Mouse (Mus musculus): ENCODE data around the gene Spen. TPM values are rescaled to one million over a fixed set of nuclear protein-coding genes. Genes with fewer than 3 reads are reported as not detected.
"Not testable (repeated sequence)": the region's sequence is repeated elsewhere in the genome, so short reads cannot be mapped to it uniquely, and the experiment has no call there.

Spen gene
- total RNA-seq, 2 experiments from 2014 or later, result 18.6 to 19.9 TPM

DNA sequence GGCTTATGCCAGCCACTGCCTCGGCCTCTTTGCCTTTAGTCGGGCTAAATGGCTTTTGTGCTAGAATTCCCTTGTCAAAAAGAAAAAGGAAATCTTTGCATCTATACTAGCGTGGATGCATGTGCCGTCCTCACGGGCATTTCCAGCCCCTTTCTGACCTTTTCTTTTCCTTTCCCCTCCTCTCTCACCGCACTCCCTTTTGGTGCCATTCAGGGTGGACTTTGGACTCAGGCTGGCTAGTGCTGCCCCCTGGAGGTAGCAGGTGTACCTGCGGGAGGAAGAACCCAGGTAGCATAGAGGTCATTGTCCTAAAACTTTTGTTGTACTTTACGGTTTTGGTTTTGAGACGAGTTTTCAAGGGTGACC lies 21.5 kb upstream of the Spen start:
- peak; percentile 67 for DNase-seq

DNA sequence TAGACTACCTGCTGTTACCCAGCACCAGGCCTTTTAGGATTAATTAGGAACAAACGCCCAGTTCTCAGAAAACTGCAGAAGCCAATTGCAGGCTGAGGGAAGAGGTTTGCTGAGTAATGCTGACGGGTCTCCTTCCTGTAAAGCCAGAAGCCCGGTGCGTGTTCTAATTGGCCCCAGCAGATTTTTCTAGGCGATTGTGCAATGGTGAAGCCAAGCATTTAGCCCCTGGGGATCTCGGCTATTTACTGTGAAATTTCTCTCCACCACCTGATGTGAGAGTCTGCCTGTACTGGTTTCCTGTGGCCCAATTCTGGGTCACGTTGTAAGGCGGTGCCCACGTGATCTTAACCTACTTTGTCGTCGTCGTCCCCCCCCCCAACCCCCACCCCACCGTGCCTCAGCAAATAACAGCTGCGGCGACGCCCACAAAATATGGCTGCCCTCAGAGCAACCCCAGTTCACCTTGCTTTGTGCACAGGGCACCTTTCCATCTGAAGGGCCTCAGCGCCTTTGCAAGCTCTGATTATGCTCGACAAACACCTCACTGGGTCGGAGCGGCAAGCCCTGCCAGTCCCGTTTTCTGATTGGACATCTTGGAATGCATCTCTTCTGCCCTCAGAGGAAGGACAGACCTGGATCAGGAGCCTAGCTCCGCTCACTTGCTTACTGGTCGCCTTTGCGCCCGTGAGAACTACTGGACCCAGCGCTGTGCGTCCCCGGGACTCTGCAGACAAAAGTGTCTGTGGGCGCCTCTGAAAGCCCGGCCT lies 20.9 kb upstream of the Spen start:
- DNase-seq, result peak; percentile 80

DNA sequence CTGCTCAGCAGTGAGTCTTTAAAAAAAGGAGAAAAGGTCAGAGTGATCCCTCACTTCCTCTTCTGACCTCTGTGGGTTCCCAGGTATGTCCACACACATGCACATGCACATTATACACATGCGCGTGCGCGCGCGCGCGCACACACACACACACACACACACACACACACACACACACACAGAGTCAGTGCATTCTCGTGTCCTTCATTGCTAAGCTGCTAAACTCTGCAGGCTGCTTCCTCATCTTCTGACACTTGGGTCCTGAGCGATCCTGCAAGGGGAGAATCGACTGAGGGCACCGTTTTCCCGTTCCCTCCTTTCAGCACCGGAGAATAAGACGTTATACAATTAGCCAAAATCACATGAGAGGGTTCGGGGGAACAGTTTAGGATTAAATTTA lies 20.3 kb upstream of the Spen start:
- no peak for DNase-seq

DNA sequence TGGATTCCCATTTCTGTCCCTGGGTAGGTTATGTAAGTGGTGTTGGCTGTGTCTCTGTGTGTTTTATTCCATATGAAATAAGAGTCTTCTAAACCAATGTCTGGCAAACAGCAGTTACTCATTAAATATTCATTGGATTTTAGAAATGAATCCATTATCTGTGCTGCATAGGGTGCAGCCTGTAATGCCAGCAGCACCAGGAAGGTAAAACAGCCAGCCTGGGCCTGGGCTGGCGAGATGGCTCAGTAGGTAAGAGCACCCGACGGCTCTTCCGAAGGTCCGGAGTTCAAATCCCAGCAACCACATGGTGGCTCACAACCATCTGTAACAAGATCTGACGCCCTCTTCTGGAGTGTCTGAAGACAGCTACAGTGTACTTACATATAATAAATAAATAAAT lies 17.8 kb upstream of the Spen start:
- not testable (repeated sequence) for DNase-seq

DNA sequence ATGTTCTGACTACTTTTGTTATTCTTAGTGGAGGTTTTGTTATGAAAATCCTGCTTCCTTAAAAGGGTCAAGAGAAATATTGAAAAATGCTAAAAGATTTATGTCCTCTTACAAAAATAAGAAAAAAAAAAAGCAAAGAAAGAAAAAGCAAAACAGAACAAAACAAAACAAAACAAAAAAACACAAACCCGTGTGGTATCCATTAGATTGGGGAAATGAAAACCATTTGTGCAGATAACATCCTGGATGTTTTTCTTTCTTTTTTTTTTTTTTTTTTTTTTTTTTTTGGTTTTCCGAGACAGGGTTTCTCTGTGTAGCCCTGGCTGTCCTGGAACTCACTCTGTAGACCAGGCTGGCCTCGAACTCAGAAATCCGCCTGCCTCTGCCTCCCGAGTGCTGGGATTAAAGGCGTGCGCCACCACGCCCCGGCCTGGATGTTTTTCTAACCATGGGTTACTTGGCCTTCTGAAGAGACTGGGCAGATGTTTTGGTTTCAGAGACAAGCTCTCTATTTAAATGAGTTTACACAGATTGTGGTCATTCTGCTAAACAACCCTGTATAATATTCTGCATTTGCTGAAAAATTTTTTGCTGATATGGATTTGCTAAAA lies 16.0 kb upstream of the Spen start:
- DNase-seq, result not testable (repeated sequence)

DNA sequence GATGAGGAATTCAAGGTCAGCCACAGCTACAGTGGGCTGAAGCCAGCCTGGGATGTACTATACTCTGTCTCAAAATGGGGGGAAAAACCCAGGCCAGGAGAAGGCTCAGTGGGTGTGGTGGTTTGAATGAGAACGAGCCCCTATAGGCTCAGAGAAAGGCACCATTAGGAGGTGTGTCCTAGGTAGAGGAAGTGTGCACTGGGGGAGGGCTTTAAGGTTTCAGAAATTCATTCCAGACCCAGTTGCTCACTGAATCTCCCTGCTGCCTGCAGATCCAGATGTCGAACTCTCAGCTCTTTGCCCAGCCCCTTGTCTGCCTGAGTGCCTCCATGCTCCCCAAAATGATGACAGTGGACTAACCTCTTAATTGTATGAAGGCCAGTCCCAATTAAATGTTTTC lies 14.1 kb upstream of the Spen start:
- DNase-seq, result no peak

DNA sequence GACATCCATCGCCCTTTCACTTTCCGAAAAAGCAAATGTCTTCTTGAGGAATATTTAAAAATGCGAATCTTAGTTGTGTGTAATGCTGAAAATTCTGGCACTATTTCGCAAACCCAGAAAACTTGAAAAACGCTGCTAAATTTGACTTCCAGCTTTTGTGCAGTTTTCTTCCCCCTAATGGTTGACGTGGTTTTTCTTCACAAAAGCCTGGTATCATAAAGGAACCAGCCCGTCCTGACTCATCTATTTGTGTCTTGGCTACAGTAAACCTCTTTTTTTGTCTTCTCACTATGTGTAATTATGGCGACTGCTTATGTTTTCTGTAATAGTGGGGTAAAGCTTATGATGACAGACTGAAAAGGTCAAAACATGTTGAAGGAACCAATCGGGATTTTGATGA lies 8.9 kb upstream of the Spen start:
- no peak for DNase-seq

DNA sequence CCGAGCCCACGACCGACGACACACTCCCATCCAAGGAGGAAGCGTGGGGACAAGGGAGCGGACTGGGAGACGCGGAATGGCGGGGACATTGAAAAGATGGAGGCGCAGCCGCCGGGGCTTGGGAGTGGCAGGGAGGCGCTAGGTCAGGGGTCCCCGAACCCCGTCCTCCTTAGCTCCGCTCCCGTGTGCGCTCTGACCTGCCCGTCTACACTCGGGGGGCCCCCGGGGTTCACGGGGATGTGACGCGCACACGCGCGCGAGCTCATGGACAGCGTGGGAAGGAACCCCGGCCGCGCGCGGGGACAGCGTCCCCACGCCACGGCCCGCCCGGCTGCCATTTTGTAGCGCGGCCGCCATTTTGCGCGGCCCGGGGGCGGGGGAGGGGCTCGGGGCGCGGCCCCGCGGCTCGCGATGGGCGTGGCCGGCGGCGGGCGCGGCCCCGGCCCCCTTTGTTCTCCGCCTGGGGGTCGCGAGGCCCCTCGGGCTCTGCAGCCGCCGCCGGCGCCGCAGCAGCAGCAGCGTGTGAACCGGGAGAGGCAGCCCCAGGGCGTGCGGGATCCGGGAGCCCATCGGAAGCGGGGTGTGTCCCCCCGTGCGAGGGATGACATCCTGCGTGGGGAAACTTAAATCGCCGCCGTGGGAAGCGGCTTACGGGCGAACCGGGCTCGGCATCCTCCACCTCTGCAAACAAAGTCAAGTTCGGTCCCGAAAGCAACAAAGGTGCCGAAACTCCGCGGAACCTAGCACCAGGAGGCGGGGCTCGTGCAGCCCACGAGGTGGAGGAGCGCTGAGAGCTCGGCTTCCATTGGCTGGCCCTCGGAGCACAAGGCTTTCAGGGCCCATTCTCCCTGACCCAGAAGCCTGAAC lies 8.2 kb upstream of the Spen start:
- peak; percentile 87 for DNase-seq

DNA sequence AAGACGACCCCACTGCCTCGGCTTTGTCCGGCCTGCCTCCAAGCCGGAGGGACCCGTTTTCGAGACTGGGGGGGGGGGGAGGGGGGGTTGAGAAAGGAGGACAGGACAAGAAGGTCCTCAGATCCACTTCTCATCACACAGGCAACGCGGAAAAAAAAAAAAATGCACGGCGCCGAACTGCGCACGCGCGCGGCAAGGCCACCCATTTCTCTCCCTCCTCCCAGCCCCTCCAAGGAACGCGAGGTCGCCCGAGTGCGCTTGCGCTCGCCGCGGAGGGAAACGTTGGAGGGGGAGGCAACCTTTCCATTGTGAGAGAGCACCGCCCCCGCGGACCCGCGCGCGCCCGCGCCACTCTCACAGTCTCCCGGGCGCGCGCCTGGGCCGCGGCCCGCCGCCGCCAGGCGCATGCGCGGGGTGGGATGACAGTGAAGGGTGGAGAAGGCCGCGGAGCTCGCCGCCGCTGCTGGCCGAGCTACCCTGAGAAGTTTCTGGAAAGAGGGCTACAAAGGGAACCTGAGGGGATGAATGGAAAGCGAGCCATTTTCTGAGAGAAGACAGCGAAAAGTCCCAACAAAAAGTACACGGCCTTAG lies 7.4 kb upstream of the Spen start:
- peak; percentile 99 for DNase-seq

DNA sequence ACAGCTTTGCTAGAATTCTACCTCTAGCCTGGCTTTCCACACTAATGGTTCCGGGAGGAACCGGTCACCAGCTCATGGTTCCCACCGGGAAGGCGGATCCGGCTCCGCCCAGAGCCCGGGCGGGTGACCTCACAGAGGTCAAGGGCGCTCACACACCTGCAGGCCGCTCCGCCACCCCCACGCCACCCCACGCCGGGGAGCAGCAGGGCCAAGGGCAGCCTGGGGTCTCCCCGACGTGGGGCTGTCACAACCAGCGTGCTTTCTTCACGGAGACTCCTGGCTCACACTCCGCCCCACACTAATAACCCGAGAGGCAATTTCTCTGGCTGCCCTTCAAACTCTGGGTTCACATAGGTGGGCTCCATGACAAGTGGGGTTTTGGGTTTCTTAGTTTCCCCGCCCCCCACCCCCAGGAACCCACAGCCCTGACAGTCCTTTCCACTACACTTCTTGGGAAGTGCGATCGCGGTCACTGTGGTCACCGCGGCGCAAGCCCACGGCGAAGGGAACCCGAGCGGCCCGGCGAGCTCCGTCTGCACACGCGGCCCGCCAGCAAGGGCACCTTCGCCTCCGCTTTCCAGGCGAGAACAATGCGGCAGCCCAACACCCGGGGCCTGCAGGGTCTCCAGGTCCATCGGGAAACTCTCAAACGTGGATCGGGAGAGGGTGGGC lies 6.8 kb upstream of the Spen start:
- DNase-seq, result peak; percentile 81

DNA sequence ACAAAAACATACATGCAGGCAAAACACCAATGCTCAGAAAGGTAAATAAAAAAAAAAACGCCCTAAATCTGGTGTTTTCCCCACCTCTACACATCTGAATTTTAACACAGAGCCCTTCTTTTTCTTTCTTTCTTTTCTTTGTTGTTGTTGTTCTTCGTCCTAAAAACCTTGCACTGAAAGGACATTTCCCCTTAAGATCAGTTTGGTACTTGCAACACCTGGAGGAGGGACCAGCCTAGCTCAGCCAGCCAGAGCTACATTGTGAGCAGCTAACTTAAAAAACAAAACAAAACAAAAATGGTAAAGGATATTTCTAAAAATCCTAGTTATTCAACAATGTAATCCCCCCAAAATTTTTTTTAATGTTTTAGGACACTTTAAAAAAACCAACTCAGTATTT lies 6.1 kb upstream of the Spen start:
- no peak for DNase-seq

DNA sequence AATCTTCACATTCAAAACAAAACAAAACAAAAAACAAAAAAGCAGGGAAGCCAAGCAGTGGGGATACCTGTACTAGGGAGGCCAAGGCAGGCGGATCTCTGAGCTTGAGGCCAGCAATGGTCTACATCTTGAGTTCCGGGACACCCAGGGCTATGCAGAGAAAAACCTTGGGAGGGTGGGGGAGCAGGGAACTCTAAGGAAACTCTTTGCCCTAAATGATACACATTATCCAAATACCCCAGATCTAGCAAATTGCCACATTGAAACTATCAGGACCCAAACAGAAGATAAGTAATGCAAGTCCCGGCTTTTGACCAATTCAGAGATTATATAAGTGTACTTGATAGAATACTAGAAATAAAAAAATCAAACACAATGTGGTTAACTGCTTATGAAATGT lies 5.2 kb upstream of the Spen start:
- no peak for DNase-seq

DNA sequence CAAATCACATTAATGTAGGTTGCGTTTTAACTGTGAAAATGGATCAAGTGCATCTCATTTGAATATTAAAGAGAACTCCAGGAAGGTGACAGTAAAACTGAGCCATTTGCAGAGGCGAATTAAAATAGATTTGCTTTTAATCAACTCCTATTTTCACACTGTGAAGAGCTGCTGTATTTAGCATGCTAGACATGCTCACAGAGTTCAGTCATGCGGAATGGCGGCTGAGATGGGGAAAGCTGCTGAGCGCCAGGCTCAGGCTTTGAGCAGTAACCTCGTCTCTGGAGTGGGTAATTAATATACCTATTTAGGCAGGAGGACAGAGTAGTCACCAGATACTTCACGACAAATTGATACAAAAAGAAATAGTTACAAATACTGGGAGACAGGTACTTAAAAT lies 3.5 kb upstream of the Spen start:
- no peak for DNase-seq

DNA sequence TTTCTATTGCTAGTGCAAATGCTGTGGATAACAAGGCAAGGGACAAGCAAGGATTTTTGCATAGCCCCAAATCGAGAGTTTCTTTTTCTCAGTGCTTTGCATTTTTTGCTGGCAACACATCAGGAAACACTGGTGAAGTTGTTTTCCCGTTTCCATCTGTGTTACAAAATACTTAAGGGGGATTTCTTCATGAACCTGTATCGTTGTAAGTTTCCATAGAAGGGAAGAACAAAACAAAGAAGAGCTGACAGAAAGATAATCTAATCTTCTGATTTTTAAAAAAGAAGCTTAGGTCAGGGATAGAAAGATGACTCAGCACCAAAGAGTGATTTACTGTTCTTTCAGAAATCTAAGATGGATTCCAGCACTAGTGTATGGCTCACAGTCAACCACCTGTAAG lies 2.4 kb upstream of the Spen start:
- no peak for DNase-seq

DNA sequence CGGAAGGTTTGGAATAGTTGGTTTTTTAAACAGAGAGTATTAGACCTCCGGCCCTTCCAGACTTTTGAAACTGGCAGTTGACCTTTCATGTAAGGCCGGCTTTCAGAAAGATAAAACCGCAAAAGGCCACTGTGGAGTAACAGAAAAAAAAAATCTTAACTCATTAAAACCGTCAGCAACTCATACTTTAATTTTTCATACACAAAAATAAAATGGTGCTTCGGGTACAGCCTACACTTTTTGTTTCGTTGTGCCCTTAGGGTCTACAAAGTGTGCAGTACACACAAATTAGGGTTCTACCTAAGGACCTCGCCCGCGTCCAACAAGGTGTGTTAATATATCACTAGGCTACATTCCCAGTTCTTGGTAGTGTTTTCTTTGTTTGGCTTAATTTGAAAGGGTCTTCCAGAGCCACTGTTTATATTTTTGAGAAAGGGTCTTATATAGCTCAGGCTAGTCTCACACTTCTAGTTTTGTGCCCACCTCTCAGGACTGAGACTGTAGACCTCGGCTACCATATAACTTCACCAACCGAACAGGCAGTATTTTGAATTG lies 893 bp upstream of the Spen start:
- DNase-seq, result no peak

DNA sequence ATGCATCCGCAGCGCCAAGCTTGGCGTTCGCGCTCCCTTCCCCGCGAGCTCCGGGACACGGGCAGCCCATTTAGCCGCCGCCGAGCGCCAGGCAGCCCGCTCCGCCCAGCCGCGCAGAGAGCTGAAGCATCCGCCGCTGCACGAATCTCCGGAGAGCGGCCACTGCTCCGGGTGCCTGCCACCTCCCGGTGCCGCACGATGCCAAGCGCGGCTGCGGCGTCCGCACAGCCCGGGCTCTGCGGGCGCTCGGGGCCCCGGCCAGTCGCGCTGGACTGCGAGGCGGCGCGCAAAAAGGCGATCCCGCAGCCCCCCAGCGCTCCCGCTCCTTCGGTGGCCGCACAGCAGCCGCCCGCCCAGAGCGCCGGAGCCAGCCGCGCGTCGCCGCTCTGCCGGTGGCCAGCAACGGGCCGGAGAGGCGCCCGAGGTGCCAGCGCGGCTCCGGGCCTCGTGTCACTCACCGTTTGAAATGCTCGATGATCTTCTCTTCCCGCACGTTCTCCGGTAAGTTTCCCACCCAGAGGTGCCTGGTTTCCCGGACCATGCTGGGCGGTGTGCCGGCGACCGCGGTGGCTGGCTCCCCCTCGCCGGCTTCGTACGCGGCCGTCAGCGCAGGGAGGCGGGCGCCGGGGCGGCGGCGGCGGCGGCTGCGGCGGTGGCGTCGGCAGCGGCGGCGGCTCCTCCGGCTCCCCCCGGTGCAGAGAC lies 540 bp downstream of the Spen start:
- peak; percentile 65 for DNase-seq

DNA sequence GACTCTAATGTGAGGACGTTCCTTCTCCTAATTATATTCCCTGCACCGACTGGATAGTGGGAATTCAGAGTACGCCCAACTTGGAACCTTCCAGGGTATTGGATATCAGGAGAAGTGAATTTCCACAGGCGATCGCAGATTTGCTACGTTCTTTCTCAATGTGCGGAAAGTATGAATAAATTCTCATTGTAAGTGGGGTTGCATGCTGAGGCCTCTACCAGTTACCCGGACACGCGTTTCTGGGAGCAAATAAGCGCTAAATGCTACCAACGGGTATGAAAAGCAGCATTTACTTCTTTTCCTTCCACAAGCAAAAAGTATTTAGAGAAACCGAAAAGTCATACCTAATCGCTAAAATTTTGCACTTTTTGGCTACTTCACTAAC lies 1.2 kb downstream of the Spen start:
- no peak for DNase-seq

DNA sequence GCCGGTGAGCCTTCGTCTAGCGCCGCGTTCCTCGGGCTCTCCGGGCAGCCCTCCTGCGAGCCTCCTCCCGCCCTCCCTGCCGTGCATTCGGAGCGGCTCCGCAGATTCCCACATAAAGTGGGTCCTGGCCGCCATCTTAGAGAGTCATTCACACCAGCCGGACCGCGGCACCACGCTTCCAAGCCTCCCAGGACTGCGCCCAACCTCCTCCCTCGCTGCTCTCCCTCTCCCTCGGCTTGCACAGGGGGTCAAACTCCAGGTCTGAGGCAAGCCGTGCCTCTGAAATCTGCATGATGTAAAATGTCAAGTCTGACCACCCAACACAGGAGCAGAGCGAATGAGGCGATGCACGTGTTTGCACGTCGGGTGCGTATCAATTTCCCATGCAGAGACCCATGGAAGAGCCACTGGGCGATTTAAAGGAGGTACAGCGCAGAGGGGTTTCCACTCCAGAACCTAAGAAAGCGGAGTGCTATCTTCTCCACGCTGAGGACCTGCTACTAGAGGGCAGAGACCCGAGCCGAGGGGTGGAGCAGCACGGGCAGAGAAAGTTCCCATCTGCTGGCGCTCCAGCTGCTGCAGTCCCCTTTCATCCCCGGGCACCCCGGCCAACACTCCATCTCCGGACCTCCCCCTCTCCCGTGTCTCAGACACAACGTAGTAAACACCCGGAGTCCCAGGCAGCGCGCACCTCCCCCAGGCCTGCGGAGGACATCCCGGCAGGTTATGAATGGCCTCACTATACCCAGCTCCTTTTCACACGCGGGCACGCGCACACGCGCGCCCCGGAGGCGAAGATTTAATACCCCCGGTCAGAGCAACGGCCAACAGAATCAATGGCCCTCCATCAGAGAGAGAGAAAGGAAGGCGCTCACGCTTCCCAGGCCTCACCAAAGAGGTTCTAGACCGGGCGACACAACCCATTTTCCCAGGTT lies 1.8 kb downstream of the Spen start:
- DNase-seq, result peak; percentile 57

DNA sequence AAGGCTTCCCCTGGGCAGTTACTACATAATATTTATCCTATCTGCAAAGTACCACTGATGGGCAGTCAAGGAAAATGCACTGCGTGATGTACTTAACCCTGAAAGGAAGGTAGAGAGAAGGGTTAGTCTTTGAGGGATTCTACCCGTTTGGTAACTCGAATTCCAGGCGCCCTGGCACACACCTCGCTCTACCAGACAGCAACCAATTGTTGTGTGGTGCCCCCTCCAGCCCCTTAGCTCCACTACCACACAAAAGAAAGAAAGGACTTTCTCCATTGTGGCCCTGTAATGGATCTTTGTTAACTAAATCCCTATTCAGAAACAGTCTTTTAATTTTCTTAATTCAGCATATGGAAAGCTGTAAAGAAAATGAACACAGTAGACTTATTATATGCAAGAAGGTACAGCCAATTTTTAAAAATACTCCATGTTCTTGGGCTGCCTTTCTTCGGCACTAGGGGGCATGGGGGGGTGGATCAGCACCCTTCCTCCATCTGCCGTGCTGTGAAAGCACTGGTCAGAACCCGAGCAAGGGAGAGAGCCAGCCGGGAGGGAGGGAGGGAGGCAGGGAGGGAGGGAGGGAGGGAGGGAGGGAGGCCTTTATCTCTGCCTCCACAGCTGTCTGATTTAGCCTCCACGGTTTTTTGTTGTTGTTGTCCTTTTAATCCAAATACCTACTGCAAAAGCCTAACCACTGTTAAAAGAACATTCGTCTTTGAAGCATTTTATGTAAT lies 3.3 kb downstream of the Spen start:
- peak; percentile 54 for DNase-seq
